Mouse (Mus musculus) kidney, adult 18-20 months (tissue): ENCODE data around the gene Syk.

ENCODE experiments used
- DNase-seq: peaks from one replicate; pipeline ENCODE4 v3.0.0; 2021

Gene Syk

GRCm38 (mm10) chr13:52602752-52603151, 19.8 kb downstream of the Syk start:
- DNase-seq = no peak

GRCm38 (mm10) chr13:52603704-52604349, 20.9 kb downstream of the Syk start:
- DNase-seq = no peak

GRCm38 (mm10) chr13:52605006-52605405, 22.0 kb downstream of the Syk start:
- DNase-seq = no peak

GRCm38 (mm10) chr13:52605911-52606310, 22.9 kb downstream of the Syk start:
- no peak for DNase-seq

DNA sequence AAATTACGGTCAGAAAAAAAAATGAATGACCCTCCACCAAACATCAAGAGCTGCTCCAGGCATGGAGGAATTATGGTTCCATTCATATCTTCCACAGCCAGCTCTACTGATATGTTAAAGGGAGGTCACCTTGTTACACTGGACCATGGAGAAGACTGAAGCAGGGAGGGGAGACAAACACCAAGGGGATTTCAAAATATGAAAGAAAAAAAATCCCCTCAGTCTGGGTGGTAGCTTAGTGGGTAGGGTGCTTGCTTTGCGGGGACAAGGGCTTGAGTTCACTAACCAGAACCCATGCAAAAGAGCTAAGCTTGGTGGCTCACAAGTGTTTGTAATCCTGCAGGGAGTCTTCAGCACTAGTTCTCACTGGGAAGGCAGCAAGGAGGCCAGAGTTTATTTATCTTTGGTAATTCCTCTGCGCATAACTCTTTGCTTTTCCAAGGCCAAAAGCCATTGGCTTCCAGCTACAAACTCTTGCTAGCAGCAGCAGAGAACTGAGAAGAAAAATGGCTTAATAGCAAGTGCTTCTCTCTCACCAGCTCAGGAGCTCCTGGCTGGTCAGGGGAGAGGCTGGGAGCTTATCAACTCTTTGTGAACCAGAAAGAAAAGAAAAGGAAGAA, 23.8 kb downstream of the Syk start:
- no peak for DNase-seq

DNA sequence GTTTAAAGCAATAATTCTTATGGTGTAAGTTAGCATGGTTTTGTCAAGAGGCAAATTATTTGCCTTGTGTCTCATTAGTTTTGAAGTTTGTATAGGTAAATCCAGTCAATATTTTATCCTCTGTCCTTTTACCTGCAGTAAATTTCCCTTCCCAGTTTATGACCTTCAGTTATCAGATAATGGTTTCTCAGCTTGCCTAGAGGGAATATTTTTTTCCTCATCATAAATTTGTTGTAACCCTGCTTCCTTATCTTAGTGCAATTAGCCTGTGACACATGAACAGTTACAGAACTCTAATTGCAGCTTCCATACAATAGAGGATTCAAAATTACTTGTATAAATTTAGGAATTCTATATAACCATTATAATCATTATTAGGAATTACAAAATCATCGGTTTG, 25.0 kb downstream of the Syk start:
- DNase-seq = no peak

DNA sequence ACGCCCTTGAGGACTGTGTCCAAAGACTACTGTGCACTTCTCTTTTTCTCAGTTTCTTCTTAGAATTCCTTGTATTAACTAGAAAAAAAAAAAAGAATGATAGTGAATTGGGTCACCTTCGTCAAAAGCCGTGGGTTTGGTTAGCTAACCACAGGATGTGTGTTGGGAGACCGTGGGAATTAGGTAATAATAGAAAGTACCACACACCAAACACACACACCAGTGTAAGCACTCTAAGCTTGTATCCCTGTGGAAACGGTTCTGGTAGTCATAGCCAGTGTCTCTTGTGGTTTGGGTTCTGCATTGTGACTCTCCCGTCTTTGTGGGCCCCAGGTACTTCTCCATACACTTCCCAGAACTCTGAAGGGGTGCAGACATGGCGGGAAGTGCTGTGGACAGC, 27.5 kb downstream of the Syk start:
- no peak for DNase-seq

- no peak for DNase-seq
These were observed 30.3 kb downstream of the Syk start for GRCm38 (mm10) chr13:52613266-52613665.

DNA sequence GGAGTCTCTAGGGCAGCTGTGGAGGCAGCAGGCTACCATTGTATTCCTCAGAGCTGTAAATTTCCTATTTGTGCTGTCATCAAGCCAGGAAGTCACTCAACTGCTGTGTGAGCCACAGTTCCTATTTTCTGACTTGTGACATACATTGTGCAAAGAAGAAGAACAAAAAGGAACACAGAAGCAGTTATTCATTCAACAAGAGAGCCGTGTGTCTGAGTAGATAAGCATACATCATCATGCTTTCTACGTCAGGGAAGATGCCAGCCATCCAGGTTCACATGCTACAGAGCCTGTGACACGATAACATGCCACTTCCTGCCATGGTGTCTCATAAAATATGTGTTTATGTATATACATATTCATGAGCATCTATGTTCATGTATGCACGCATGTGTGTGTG, 32.1 kb downstream of the Syk start:
- DNase-seq = no peak

GRCm38 (mm10) chr13:52617096-52617714, 34.2 kb downstream of the Syk start:
- no peak for DNase-seq

DNA sequence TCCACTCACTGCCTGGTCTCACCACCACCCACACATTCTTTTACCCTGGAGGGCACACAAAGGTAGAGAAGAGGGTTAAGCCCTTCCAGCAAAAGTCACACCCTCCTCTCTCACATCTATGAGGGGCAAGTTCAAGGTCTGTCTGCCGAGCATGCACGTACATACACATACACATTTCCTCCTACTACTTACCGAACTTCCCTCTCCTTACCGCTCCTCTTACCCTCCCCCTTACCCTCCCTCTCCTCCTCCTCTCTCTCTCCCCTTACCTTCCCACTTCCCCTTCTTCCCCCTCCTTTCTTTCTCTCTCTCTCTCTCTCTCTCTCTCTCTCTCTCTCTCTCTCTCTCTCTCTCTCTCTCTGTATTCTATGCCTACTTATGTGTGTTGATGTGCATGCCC, 35.6 kb downstream of the Syk start:
- no peak for DNase-seq

- DNase-seq = no peak
These were observed 36.5 kb downstream of the Syk start for GRCm38 (mm10) chr13:52619482-52619881.

GRCm38 (mm10) chr13:52624038-52624437, 41.1 kb downstream of the Syk start:
- DNase-seq = peak; percentile 51

DNA sequence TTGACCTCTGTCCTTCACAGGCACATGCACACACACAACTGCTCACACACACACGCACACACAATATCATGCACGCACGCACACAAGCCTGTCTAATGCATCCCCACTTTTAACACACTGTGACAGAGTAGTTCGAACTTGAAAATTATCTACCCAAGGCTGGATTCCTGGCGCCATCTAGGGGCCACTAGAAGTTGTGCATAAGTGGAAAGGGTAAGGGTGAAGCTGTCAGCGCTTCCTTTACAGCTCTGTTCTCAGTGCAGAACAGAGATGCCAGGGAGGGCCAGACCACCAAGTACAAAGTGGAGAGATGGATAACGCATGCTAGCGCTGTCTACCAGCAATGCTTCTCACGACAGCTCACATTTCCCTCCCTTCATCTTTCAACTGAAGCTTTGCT, 45.6 kb downstream of the Syk start:
- peak; percentile 35 for DNase-seq

DNA sequence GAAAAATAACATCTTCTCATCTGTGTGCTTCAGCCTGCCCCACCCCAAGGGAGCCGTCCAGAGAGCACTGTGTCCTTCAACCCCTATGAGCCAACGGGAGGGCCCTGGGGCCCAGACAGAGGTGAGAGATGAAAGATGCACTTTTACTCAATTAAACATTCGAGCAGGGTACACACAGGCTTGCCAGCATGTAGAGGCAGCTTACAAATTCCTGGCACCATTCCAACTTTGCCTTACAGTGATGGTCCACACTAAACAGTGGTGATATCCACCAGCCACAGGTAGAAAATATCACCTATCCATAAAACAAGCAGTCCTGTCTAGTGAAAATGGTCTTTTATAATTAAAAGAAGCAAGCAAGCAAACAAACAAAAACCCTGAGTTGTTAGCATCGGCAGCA, 48.7 kb downstream of the Syk start:
- DNase-seq = no peak

GRCm38 (mm10) chr13:52635484-52635883, 52.5 kb downstream of the Syk start:
- no peak for DNase-seq

- DNase-seq = no peak
These were observed 53.3 kb downstream of the Syk start for GRCm38 (mm10) chr13:52636176-52636748.

DNA sequence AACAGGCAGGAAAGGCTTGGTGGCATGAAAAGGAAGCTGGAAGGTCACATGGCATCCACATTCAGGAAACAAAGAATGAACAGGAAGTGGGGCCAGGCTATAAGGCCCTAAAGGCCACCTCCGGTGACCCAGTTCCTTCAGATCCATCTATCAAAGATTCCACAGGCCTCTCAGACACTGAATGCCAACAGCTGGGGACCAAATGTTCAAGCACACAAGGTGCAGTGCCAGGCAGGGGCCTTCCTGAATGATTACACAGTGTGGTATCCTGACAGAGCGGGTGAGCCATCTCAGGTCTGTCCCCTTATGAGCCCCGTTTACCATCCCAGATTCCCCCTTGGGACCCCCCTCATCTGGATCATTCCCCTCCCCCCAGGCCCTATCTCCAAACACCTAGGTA, 63.6 kb downstream of the Syk start:
- DNase-seq = no peak

DNA sequence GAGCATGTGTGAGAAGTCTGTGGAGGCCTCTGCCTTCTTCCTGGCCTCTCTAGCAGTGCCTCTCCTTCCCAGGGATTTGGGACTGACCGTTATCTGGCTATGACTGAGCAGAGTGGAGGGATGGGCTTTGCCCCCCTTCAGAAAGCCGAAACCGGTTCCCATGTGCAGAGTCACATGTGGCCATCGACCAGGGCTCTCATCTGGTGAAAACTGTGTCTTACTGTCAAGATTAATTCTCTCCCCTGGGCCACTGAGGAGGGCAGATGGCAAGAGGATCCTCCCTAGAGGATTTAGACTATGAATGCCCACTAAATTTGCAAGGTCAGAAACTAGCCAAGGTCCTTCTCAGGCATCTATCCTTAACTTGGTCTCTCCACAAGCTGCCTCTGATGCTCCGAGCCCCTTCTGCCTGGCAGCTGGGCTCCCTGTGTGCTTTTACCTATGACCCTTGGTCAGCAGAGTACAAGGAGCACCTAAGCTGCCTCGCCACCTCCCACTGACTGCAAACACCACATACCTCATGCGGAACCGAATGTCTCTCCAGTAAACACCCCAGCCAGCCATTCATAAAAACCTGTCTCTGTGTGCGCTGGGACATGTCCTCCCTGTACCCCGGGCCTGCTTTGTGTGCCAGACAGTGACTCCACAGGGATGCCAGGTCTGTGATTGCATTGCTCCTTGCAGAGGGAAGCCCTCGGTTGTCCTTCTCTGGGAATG, 65.2 kb downstream of the Syk start:
- DNase-seq = no peak

- no peak for DNase-seq
These were observed 66.9 kb downstream of the Syk start for GRCm38 (mm10) chr13:52649791-52650418.

DNA sequence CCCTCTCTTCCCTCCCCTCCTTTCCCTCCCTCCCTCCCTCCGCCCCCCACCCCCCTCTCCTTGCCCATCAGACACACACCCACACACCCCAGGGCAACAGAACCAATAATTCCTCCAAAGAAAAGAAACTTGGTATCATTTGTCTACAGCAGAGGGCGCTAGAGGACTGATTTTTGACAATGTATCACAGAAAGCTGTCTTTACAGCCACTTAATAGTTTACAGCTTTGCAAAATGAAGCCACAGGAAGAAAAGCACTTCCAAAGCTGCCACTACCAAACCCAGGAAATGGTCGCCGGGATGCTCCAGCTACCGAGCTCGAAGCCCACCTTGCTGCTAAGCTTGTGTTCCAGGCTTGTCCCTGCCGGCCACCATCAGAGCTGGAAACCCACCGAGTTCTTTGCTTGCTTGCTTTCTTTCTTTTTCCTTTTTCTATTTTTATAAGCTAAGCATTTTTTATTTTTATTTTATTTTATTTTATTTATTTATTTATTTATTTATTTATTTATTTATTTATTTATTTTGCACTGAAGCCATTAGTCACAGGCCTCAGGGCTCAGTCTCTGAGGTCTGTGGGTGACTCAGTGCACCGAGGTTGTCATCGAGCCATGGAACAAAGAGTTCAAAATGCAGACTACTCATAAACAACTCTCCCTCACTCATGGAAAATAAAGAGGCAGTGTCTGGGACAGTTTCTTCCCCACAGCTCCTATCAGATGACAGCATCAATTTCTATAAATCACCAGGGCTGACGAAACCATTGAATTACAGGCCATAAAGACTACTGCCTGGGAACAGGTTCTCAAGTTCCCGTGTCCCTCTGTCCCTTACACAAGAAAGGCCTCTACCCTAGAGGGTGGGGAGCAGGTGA, 68.6 kb downstream of the Syk start:
- DNase-seq = peak; percentile 8

DNA sequence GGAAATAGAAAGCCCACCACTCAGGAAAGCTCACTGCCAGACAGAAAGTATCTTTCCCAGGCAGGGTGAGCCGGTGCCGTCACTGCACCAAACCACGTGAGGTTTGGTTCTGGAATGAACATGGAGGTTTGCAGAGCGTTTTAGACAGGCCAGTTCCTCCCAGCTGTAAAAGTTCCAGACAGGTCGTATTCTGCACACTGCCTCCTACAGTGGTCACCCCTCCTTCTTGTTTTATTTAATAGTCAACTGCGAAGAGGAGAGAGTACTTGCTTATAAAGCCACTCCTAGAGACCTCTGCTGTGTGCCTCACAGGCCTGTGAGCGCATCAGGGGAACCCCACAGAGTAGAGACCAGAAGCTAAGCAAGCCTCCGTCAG, 69.3 kb downstream of the Syk start:
- no peak for DNase-seq
